Mouse (Mus musculus) heart, adult 11 months (tissue): ENCODE results near the gene Cryba1.
"Not testable (repeated sequence)": the region's sequence is repeated elsewhere in the genome, so short reads cannot be mapped to it uniquely, and the experiment has no call there.

Experiments used
- DNase-seq: peaks from one replicate; pipeline ENCODE4 v3.0.0; 2022

Cryba1 gene

DNA sequence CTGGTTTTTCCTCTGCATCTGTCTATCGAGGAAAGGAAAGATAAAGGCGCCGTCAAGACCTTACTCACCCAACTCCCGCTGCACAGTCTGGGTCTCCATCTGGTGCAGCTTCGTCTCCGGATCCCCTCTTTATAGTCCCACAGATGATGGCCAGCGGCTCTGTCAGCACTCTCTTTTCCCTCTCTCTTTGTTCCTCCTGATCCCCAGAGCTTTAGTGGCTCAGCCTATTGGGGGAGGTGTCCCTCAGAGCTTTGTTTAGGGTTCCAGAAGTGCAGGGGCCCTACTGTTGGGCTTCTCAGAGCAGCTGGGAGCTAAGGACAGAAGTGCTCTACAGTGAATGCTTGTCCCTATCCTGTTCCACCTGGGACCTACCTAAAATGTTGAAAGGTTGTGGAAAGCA is at the start of gene Cryba1:
Gene Cryba1 (minus strand): TSS at position 101 of the 400 bp plus-strand sequence.
- peak; percentile 80 for DNase-seq

DNA sequence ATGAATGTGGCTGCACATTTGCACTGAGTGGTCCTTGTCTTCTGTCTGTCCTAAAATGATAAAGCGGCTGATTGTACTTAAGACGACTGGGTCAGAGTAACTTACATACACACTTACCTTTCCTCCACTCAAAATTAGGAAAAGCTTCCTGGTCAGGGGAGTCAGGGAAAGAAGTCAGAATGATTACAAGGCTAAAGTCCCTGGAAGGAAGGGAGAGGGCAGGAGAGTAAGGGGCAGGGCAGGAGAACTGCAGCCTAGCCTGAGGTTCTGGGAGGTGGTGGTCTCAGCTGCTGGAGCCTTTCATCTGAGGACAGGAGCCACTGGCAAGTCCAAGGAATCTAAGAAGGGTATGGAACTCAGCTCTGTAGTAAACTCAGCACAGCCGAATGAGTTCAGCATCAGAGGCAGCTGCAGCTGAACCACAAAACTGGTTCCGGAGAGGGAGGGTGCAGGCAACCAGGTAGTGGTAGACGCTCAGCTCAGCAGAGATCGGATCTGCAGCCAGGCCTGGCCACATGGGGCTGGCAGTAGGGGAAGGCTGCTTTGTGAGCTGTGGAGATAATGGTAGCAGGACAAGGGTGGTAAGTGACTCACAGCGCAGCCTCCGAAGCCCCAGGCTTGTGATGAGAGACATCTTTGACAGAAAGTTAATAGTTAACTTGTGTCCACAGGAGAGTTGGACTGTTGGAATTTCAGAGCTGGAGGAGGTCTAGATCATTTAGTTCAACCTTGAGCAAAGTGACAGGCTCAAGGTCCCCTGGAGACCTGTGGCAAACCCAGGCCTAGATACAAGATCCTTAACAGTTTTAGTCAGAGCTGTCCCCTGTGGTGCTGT is 47.0 kb upstream of the Cryba1 start:
- no peak for DNase-seq

GRCm38 (mm10) chr11:77770346-77770745 is 45.3 kb upstream of the Cryba1 start:
- DNase-seq, result no peak

DNA sequence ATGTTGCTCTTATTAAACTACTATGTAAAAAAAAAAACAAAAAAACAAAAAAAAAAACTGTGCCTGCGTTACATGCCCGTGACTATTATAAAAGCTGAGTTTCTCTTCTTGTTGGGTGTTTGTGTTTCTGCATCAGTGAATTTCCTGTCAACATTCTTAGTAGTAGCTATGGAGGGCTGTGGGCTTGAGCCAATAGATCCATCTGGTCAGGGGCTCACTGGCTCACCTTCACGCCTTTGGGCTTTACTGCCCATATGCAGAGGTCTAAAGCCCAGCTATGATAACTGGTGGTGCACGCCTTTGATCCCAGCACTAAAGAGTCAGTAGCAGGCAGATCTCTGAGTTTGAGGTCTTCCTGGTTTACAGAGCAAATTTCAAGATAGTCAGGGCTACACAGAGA is 44.4 kb upstream of the Cryba1 start:
- no peak for DNase-seq

- peak; percentile 97 for DNase-seq
These were observed 41.4 kb upstream of the Cryba1 start for GRCm38 (mm10) chr11:77766351-77767001.

- no peak for DNase-seq
These were observed 40.3 kb upstream of the Cryba1 start for GRCm38 (mm10) chr11:77765459-77765777.

DNA sequence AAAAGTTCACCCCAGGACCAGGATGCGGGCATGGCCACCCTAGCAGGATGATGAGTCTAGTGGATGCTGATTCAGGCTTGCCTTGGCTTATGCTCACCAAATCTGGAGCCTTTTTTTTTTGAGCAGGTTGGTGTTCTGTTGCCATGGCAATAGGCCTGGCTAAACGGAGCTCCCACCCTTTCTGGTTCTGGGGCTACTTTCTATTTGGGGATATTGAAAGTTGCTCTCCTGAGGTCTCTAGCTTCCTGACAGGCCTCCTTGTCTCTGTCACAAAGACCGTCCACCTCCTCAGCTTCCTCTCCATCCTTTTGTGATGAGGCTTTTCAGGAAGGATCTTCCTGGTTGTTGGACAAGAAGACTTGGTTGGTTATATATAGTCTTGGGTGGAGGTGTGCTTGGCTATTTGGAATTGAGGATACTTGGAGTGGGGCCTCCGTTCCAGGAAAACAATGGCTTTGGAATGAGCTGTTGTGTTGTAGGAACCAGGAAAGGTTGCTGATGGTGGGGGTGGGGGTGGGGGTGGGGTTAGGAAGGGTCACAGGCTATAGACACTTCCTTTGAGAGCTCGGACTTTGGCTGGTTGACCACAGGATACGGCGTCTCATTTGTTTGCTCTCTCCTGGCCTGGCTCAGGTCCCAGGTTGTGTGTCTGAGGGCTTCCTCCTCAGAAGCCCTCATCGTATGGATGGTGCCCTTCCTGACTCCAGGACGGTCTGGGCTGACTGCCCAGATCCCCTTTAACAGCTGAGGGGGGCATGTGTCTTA is 39.8 kb upstream of the Cryba1 start:
- DNase-seq, result peak; percentile 98

- peak; percentile 96 for DNase-seq
These were observed 38.7 kb upstream of the Cryba1 start for GRCm38 (mm10) chr11:77763673-77764340.

- peak; percentile 98 for DNase-seq
These were observed 37.9 kb upstream of the Cryba1 start, which contains the start of gene Myo18a for GRCm38 (mm10) chr11:77762783-77763672. Gene Myo18a, plus strand, starts transcription at chr11:77763246.

GRCm38 (mm10) chr11:77760031-77760430 is 34.9 kb upstream of the Cryba1 start:
- DNase-seq, result no peak

DNA sequence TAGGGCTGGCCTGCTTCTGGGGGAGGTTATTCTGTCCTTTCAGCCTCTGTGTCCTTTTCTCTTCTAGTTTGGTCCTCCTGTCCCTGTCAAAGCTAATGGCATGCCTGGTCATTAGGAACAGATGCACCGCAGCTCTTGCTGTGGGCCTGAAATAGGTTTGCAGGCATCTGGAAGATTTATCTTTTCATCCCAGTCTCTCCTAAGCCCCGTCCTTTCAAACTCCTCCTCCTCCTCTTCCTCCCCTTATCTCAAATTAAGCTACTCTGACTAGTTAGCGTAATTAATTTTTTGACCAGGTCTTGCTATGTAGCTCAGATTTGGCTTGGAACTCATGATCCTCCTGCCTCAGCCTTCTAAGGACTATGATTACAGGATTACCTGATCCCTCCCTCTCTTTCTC is 28.4 kb upstream of the Cryba1 start:
- DNase-seq, result no peak

DNA sequence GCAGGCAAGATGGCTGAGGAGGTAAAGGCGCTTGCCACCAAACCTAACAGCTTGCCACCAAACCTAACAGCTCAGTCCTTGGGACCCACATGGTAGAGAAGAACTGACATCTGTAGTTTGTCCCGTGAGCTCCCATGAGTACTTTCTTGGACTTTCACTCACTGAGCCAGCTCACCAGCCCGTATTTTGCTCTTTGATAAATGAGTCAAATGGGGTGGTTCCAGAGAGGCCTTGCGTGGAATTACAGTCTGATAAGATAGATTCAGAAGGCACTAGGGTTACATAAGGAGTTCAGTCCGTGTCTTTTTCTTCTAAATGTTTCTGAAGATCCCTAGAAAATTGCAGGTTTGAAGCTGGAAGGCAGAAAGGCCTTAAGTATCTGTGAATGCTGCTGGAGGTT is 27.4 kb upstream of the Cryba1 start:
- no peak for DNase-seq

DNA sequence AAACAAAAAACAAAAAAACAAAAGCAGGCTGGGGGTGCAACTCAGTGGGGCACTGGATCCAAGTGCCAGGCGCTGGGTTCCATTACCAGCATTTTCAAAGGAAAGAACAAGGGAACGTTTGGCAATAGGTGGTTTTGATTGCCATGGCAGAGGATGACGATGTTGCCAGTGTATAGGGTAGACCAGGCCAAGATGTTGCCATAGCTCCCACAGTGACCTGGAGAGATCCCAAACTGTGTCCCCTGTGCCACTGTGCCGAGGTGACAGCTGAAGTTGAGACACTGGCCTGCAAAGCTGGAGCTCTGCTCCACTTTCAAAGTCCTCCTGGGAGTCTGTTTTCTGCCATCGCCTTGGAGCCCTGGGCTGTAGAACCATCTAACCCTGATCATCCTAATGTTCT is 23.9 kb upstream of the Cryba1 start:
- no peak for DNase-seq

DNA sequence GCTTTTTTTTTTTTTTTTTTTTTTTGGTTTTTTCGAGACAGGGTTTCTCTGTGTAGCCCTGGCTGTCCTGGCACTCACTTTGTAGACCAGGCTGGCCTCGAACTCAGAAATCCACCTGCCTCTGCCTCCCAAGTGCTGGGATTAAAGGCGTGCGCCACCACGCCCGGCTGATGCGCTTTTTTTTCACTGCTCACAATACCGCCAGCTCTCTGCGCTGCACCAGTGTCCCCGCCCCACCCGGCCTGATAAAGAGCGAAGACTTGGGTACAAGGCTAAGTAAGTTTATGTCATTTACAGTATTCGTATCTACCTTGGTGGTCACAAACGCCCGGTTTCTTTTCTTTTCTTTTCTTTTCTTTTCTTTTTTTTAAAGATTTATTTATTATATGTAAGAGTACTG is 22.0 kb upstream of the Cryba1 start:
- not testable (repeated sequence) for DNase-seq

DNA sequence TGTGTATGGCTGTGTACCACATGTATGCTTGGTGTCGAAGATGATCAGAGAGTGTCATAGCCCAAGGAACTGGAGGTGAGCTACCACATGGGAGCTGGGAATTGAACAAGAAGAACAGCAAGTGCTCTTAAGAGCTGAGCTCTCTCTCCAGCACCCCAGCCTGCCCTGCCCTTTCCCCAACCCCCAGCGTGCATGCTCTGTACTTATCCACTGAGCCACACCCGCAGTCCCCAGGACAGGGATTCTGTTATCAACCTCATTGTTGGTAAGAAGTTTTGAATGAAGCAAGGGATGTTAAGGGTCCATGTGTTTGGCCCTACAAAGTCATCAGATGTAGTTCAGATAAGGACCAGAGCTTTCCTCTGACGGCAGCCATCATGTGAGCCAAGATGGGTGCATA is 21.6 kb upstream of the Cryba1 start:
- DNase-seq, result no peak

GRCm38 (mm10) chr11:77743966-77744365 is 18.9 kb upstream of the Cryba1 start:
- peak; percentile 86 for DNase-seq

DNA sequence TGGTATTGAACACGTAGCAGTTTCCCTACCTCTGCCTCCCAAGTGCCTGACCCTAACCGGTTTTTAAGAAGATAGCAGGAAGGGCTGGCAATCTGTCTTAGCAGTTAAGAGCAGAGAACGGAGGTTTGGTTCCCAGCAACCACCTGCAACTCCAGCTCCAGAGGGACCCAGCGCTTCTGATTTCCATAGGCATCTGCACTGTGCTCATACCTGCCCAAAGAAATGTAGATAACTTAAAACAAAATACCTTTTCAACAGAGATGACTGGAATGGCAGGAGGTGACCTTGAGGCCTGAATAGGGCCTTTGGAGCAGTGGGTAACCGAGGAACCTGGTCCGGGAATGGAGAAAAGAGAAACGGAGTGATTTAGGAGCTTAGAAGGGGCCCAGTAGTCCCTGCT is 13.5 kb upstream of the Cryba1 start:
- no peak for DNase-seq

DNA sequence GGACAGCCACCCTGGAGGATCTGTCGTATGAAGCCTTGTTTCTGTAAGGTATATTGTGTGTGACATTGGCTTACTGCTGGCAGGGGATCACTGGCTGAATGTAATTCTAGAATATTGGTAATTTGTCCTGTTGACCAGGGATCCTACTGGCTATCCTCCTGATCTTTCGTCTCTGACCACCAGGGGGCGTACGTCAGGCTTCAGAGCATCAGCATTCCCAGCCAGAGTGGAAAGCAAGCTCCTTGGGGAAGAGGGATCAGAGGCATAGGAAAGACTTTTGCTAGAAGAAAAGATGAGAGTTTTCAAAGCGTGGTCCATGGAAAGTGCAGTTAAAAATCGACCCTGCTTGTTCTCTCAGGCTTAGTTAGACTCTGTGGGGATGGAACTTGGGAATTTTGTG is 12.2 kb upstream of the Cryba1 start:
- DNase-seq, result peak; percentile 98

DNA sequence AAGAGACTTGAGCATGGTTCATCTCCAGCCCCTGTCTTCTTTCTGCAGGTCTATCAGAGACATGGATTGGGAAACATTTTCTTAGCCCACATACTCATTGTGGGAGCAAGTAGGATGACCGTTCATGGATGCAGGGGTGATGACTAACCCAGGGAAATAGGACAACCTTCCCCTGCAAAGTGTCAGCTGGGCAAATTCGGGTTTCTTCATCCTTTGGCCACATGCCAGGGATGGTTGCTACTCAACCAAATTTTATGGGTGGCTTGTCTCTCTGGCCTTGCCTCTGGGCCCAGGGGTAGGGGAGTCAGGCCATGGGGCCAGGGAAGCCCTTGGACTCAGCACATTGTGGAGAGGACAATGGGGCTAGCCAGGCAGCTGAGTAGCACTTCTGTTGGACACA is 3.5 kb upstream of the Cryba1 start:
- DNase-seq, result peak; percentile 66

GRCm38 (mm10) chr11:77724766-77725165 is 317 bp downstream of the Cryba1 start:
- DNase-seq, result peak; percentile 56

- DNase-seq, result no peak
These were observed 3.7 kb downstream of the Cryba1 start for GRCm38 (mm10) chr11:77721389-77721788.

- DNase-seq, result peak; percentile 0
These were observed 6.0 kb downstream of the Cryba1 start for GRCm38 (mm10) chr11:77719055-77719454.
